Mouse (Mus musculus) cerebellum, adult 11-12 months (tissue): ENCODE measurements around the gene Stk24.

Source experiments
- DNase-seq: peaks from one replicate; pipeline ENCODE4 v3.0.0; 2022

The Stk24 gene

DNA sequence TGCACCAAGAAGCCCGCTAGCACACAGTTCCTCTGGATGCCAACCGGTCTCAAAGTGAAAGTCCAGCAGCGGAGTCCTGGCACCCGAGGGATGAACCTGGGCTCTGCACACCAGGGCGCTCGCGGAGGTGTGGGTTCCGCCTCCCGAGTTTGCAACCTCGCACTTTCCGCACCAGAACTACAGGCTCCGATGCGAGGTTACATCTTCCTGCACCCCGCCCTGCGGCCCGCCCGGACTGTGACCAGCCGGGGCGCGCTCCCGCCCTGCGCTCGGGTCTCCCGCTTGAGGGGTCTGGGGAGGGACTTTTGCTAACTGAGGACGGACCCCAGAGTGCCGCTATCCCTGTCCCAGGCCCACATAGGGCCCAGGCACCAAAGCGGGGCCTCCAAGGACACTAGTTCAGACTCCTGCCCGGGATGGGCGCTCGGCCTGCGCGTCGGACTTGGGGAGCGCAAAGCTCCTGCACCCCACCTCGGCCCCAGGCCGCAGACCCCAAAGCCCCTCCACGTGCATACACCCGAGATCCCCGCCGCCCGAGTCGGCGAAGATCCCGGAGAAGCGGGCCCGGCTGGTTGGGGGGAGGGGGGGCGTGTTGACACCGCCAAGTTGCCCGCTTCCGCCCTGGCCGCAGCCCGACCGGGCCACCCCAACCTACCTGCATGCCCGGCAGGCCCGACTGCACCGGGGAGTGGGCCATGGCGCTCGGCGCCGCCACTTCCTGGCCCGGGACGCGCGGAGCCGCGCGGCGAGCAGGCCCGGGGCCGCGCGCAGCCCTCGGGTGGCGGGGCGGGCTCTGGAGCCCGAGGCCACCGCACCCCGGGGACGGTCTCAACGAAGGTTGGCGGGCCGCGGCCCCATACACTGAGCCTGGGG, 1.3 kb downstream of the Stk24 start:
- DNase-seq = peak; percentile 44

DNA sequence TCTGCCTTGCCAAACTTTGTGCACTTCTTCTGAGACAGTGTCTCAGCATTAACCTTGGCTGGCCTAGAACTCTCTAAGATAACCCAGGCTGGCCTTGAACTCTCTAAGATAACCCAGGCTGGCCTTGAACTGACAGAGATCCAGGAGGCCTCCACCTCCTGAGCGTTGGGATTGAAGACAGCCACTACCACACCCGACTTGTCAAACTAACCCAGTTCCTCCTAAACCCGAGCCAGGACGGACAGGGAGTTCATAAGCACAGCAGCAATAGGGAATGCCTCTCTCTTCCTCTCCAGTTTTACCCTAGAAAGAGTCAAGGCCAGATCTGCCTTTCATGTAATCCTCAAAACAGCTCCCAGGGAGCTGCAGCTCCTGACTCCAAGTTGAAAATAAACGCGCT, 3.2 kb downstream of the Stk24 start:
- no peak for DNase-seq

DNA sequence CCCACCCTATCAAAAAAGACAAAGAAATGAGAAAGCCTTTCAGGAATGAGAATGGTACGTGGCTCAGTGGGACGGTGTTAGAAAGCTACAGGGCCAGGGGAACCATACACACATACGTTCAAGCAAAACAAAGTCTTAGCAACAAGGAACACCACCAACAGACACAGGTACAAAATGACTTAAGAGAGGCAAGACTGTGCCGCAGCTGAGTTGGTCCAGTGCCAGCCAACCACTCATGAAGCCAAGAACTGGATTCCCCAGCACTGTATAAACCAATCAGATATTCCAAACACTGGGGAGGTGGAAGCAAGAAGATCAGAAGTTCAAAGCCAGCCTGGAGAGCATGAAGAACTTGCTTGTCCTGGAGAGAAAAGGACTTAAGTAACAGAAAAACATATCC, 5.9 kb downstream of the Stk24 start:
- no peak for DNase-seq

DNA sequence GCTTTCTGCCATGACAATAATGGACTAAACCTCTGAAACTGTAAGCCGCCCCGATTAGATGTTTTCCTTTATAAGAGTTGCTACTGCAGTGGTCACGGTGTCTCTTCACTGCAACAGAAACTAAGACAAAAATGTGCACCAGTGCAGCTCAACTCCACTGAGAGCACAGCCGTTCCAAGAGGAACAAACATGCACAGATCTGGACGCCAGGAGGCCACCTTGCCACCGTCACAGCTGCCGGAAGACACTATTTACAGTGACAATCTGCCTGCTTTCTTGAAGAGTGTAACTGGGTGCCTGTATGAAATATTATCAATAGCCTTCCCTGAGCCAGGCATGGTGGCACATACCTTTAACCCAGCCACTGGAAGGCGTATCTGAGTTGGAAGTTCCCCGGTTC, 6.8 kb downstream of the Stk24 start:
- no peak for DNase-seq

DNA sequence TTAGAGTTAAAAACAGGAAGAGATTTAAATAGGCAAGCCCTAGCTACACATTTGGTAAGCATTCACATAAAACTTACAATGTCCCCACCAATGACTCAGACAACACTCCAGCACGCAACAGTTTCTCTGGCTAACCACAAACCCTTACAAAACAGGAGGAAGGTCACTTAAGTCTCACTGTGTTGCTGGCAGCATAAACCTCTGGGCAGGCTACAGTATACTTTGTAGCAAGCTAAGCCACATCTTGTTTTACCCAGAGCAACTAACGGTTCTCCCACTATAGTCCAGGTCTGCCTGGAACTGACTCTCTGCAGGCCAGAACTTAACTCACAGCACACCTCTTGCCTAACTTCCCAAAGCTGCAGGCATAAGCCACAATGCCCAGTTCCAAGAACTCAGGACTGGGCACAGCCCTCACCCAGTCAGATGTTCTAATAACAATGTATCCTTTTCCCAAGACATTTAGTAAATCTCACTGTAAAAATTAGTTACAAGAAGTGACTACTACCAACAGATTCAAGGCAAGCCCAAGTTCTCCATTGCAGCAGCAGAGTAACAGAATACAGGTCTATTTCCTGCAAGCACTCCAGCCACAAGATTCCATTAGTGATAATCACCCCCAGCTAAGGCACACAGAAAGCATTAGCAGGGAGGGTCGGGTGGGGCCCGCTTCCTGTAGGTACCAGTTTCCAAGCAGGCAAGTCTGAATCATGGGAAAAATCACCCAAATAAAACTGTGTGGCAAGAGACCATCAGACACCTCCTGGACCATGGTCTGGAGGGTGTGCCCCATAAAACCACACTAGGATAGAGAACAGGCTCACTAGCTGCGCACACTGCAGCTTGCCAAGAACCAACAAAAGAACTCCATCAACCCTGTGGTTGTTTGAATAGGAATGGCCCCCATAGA, 7.6 kb downstream of the Stk24 start:
- DNase-seq = no peak

DNA sequence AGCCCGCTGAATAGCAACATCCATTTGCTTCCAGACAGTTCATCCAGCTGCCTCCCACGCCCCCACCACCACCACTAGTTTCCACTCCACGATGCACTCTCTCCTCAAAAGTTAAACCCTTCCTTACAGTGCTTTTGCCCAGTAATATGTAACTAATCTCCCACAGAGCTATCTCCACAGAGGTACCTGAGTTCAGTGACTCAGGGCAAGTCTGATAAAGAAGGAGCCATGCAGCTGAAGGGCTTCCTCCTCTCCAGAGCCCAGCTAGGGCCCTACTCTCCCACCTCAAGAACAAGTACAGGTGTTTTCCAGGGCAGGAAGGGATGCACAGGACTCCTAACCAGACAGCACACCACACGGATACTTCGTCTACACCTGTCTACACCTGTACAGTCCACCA, 10.4 kb downstream of the Stk24 start:
- no peak for DNase-seq

DNA sequence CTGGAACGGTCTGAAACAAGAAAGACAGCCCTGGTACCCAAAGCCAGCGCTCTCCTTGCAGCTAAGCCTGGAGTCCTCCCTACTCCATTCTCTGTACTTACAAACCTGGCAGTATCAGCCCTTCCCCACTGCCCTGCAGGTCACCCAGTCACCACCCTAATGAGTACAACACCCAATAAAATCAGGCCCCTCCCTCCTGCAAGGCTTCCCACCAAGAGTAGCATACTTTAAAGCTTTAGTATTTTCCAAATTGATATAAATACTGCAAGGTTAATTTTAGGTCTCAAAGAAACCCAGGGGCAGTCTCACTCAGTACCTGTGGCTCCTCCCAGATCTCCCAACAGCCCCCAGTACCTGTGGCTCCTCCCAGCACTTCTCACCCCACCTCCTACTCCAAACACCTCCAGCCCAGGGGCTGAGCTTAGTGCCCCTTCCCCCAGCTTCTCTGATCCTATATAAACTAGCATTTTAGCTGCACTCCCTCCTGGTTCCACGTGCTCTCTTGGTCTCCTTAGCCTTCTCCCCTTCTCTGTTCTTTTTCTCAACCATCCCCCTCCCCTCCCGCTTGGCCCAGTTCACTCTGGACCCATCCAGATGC, 11.6 kb downstream of the Stk24 start:
- DNase-seq = no peak

DNA sequence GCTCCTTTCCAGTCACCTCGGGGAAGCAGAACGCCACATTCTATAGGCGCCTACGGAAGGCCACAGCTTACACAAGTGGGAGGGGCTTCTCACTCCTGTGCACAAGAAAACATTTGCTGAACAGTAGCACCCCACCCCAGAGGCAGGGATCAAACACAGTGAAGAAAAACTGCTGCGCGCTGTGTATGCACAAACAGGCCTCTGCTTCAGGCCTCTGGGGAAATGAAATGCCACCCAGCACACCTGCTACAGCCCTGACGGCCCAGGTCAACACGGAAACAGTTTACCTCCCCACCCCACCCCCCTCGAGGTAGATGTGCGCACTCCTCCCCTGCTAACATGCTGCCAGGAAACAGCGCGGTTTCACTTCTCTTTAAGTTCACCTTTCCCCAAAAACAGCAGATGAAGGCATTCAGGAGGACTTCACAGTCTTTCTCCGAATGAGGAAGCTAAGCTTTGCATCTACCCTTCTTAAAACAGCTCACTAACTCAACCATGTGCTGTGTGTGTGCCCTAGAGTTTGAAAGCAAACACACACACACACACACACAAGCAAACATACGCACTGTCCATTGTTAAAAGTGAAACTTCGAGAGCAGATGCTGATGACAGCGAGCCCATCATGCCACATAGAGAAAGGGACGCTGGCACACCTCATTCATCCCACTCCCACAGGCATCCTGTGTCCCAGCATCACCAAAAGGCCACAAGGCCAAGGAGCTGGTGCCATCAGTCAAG, 13.7 kb downstream of the Stk24 start:
- no peak for DNase-seq

DNA sequence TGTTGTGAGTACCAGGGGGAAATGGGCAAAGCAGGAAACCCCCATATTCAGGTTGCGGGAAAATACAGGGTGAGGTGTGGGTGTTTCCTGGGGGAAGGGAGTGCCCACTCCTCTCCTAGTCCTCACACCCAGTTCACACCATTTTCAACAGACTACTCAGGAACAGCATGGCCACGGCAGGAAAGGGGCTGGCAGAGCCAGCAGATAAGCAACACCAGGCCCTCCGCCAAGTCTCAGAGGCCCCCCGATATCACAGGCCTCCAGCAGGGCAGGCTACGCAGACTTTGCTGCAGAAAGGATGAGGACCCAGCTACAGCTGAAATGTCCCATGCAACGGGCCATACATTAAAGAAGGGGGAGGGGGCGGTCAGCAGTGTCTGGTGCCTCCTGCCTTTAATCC, 14.4 kb downstream of the Stk24 start:
- no peak for DNase-seq

DNA sequence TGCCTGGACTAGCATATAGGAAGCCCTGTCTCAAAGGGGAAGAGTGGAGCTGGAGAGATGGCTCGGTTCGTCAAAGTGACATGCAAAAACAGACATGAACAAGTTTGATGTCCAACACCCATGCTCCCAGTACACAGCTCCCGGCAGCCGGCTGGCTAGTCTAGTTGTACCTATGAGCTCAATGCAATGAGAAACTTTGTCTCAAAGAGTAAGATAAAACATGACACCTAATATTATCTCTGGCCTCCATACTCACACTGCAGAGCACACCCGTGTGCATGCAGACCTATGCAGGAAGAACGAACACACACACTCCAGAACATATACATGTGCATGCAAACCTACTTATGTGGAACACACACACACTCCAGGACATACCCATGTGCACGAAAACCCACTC, 15.5 kb downstream of the Stk24 start:
- no peak for DNase-seq

DNA sequence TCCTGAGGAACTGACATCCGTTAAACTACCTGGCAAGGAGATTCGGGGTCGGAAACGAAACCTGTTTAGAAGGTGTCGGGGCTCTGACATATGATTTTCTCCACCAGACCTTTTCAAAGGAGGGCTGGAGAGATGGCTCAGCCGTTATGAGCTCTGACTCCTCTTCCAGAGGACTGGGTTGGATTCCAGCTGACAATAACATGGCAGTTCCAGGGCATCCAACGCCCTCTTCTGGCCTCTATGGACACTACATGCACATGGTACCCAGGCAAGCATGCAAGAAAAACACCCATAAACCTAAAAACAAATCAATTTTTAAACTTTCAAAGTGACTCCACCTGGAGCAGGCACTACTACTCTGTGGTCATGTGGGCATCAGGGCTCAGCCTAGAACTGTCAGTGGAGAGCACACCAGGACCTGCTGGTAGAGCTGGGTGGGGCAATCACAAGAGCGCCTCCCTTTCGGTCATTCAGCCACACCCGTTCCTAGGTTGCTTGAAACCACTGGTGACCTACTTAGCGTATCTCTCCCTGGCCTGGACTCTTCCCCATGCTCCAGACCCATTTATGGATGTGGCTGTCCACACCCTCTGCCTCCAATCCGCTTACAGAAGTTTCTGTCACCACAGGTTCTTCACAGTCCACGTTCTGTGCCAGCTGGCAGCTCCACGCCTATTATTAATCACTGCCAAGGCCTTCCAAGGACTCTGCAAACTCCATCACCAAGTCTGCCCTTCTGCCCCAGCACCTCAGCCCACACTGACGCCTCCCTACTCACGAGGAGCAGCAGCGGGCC, 18.3 kb downstream of the Stk24 start:
- DNase-seq = peak; percentile 33

DNA sequence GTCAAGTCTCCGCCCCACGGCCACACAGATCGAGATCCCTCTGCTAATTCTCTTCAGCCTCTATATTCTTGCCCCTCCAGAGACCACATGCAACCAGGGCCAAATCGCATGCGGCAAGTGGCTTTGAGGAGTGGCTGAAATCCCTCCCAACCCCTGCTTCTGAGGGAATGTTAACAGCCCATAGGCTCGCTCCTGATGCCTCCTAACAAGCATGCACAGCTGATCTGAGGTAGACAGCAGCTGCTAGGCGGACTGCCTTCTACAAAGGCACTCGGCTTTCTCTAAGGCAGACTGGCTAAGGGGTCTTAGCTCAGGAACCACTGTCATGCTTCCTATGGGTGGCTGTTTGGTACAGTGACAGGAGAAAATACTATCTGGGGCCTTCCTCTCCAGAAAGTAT, 20.0 kb downstream of the Stk24 start:
- DNase-seq = no peak

DNA sequence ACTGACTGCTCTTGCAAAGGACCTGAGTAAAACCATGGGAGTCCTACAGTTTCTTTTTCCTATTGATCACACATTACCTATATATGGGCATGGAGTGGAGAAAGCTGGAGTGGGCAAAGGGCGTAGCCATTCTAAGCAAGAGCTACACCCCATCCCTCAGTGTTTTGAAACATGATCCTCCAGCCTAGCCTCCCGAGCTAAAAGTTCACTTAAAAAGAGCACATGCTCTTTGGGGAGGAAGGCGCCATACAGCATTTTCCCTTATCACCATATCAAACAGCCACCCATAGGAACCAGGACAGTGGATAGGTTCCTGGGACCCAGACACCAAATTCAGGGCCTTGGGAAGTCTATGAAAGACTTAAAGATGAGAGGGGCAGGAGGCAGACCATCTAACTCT, 20.8 kb downstream of the Stk24 start:
- DNase-seq = no peak

DNA sequence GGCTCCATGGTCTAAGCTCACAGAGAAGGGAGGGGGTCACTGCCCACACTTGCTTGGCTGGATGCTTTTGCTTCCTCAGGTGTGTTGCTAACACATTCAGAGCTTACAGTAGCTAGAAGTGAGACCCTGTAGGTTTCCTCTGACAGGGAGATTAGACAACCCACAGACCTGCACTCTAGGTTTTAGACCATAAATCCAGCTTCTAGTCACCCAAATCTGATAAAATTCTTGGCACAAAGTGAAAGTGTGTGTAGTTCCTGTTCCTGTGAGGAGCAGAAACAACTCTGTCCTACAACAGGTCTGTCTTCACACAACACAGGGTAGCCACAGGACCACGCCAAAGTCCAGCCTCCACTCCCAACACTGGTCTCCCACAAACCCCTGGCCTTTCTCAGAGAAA, 21.5 kb downstream of the Stk24 start:
- DNase-seq = no peak

DNA sequence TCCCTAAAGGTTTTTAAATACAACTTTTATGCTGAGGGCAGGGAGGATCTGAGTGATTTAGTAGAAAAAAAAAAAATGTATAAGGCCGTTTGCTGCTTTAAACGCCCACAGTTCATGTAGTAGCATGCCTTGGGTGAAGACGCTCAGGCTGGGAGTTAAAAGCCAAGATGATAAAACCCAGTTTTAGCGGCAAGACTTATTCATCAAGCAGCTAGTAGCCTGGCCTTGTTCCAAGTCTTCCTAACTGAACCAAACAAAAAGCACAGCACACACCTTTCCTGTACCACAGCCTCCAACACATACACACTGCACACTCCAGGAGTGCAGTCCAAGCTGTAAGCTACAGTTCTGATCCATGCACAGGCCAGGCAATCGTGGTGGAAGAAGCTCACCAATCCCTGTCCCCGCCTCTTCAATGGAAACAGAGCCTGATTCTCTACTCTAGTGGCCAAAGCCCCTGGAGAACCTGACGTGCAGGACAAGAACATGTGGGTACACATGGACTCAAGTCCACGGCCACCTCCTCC, 23.4 kb downstream of the Stk24 start:
- DNase-seq = no peak

DNA sequence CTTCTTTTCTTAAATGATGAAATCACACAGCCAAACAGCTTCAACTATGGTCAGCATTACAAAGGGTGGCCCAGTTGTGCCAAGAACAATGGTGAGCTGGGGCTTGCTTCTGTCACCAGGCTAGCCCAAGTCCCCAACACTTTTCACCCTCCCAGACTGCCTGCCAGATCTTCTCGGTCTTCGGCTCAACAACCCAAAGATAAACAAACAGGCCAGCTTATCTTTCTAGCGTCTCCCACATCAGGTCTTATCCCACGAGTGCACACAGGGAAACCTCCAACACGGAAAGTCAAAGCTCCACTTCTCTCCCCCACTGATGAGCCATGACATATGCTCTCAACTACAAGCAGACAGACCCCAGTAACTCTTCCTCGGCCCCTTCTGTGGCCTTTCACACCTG, 24.1 kb downstream of the Stk24 start:
- DNase-seq = no peak

DNA sequence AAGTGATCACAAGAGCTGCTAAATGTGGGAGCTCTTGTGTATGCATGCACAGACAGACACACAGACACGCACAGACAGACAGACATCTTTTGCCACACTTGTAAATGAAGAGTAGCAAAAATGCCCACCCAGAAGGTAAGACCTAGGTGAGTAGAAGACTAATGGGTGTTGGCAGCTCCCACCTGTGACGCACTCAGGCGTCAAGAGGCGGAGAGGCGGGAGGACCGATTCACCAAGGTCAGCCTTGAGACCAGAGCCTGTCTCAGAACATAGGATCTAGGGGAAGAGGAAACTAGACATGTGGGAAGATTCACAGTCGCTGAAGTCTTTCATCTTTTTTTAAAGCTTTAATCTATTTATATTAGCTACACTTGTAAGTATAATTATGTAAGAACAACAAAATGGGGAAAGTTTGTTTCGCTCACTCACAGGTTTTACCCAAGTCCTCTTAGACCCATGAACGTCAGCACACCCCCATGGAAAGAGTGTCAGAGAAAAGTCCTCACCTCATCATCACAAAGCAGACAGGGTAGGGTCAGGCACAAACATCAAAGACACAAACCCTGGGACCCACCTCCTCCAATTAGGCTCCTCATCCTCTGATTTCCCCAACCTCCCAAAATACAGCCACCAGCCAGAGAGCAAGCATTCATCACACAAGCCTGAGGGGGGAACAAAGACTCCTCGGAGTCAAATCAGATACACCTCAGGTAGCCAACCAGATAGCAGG, 26.0 kb downstream of the Stk24 start:
- DNase-seq = no peak

DNA sequence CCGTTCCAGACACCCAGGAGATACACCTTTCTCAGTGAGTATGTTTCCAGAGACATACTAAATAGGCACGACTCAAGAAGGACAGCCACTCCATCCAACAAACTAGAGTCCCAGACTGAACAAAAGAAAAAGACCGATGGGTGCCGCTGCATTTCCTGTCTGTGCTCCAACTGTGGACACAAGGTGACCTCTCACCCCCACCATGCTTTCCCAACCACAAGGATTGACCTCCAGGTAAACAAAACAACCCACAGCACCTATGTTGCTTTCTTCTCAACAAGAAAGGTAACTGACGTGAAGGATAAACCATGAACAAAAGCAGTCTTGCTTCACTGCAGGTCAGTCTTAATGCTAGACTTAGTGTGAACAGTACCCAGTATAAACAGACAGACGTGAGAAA, 27.1 kb downstream of the Stk24 start:
- DNase-seq = no peak

DNA sequence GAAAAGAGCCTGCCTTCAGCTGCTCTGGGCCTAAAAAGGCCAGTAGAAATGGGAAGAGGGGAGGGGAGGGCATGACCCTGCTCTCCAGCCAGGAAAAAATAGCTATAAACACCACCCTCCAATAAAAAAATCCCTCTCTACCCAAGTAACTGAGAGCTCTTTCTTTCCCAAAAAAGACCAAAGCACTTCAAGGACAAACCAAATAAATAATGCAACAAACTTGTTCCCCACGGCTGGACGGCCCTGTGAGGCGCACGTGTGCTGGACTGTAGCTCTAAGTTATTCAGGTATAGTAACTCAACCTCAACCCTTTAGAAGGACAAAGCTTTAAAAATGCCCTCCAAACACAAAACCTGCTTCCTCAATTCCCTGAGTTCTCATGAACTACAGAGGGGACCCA, 28.1 kb downstream of the Stk24 start:
- no peak for DNase-seq

DNA sequence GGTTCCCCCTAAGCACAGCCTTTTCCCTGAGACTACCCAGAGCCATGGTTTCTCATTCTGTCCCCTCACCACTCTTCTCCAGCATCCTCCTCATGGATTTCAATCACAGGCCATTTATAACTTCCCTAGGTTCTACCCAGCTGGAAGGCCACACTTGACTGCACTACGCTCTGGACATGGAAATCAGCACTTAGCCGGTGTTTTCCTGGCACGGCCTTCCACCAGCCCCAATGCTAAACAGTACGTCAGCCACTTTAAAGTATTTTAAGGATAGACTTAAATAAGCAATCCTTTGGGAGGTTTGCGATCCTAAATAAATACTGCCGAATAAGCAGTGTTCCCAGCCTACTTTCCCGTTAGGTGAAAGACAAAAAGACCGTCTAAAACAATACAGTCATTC, 29.8 kb downstream of the Stk24 start:
- DNase-seq = no peak

DNA sequence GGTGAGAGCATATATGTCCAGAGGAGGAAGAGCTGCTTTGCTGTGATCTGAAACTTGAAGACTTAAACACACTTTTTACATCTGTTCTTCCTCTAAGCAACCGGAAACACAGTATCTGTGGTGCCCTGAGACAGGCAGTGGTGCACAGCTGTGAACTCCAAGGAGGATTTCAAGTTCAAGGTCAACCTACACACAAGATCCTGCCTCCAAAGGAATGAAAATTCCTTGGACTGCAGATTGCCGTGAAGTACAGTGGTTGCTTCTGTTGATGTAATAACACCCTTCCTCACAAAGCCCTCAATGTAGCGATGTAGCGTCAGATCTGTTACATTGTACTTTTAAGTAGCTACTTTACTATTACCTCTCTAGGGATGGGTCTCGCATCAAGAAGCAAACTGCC, 30.5 kb downstream of the Stk24 start:
- no peak for DNase-seq
